Mouse (Mus musculus) lung, adult 2 months (tissue): ENCODE measurements at regions not wholly inside any gene's neighbourhood (a gene's known extent, or its start where the extent isn't known, plus 50 kb on each side); places are given as distances from the start of the nearest gene placed in this dataset.

Experiments
- CTCF ChIP-seq: fragments of 200-500 bp; IDR thresholded peaks from 2 replicates; pipeline ENCODE4 v1.5.1; 2011; ENCODE audit warnings: mild to moderate bottlenecking, low read length, control low read depth; ENCODE audit not compliant: insufficient read depth
- POLR2A ChIP-seq: fragments of 200-500 bp; IDR thresholded peaks from 2 replicates; pipeline ENCODE4 v1.6.1; 2011; ENCODE audit warnings: low read depth, mild to moderate bottlenecking, control low read depth, low read length, borderline replicate concordance; ENCODE audit errors: extremely low read depth

DNA sequence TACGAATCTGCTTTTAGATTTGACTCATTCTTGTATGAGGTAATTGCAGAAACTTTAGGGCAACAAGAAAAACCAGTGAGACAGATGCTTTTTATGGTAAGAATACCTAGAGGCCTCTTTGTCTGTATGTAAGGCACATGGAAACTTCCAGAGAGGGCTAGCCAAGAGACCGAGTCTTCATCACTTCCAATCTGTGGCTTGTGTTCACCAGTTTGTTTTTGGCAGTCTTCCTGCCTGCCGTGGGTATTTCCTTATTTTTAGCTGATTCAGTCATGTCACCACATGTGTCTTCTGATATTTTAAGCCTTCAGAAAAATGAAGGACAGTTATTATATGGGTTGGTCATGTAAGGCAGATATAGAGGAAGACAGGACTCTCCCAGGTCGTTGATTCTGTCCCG, 100.2 kb upstream of the Ncam1 start:
- TF ChIP-seq POLR2A (no peak), CTCF (no peak)
